Mouse (Mus musculus): Measurements from ENCODE around the gene Gas6.

Gene Gas6

GRCm38 (mm10) chr8:13506849-13507248 lies 12.6 kb upstream of the Gas6 start:
- DNase-seq (ENCODE audit: low read depth, low spot score): peak; percentile 88

DNA sequence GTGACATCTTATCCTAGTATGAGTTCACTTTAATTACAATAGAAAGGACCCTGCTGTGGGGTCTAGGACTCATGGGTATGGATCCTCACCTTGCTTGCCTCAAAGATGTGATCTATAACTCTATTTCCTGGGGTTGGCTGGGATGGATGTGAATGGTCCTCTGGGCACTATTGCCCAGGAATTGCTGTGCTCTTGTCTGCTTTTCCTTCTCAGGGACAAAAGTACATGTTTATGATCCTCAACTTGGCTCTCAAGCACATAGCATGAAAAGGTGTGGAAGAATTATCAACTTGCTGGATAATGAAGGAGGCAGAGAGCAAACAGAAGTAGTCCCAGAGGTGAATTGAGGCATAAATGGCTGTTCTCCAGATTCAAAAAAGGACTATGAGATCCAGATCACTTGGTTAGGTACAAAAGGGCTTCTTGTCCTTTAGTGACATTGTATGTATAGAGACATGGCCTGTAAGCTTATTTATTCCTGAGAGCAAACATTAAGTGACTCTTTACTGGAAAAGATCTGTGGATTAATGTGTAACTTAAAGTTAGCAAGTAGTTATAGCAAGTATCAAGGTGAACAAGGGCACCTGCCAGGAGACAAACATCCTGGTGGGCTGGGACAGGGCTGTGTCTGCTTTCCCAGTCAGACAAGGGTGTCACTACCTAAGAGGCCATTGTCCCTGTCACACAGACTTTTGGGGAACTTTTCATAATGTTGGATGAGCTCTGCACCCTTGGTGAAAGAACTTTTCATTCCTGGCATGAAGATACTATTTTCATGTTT lies 10.8 kb upstream of the Gas6 start:
- DNase-seq (ENCODE audit: low read depth, low spot score): no peak

DNA sequence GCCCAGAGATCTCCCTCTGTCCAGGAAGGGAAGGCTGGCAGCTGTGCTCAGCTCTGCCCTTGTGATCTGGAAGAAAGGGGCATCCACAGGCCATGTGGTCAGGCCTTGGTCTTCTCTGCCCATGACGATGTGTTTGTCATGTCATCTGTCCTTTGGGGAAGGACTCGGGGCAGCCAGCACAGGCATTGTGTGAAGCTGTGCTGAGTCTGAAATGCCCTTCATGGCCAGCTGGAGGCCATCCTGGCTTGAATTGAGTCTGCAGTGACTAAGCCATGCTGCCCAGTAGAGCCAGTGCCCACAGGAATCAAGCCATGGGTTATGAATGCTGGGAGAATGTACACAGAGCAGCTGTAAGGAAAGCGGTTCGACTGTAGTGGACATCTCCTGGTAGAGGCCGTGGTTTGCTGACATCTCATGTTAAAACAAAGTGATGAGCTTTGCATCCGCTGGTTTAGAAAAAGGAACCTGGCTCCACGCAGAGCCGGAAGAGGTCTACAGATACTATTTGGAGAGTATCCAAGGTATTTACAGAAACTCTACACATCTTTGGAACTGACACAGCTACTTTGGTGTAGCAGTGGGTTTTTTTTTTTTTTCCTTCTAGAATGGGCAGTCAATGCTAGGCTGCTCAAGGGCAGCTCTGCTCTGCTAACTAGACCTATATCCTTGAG lies 9.8 kb upstream of the Gas6 start:
- DNase-seq (ENCODE audit: low read depth, low spot score): no peak

DNA sequence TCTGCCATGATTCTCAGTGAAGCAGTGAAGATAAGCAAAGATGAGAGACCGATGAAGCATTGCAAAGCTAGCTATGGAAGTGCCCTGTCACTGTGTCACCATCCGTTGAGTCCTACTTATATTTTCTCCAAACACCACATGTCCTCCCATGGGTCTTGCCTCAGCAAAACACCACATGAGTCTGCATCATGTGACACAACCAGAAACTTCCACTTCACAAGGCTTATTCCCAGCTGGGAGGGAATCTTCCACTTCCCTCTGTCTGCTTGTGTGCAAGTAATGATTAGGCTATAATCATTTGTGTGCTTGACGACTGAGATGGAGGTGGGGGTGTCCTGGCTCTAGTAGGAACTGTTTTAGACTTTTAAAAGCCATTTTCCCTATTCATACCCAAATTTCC lies 6.9 kb upstream of the Gas6 start:
- no peak for DNase-seq (ENCODE audit: low read depth, low spot score)

DNA sequence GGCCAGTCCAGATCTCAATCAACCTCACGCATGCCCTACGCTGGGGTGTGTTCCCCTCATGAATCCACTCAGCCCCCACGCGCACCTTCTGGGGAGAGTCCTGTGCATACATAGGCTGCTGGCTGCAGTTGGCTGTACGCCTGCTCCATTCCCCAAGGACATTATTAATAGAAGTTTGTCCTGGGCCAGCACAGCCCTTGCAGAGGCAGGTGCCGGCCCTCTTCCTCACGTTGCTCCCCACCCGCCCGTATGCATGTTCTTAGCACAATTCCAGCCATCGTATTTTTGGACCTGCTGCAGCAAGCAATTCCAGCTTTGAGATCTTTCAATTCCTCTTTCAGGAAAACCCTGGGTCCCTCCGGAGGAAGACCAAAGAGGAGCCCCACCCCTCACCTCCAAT lies 1.3 kb downstream of the Gas6 start:
- DNase-seq (ENCODE audit: low read depth, low spot score): no peak

DNA sequence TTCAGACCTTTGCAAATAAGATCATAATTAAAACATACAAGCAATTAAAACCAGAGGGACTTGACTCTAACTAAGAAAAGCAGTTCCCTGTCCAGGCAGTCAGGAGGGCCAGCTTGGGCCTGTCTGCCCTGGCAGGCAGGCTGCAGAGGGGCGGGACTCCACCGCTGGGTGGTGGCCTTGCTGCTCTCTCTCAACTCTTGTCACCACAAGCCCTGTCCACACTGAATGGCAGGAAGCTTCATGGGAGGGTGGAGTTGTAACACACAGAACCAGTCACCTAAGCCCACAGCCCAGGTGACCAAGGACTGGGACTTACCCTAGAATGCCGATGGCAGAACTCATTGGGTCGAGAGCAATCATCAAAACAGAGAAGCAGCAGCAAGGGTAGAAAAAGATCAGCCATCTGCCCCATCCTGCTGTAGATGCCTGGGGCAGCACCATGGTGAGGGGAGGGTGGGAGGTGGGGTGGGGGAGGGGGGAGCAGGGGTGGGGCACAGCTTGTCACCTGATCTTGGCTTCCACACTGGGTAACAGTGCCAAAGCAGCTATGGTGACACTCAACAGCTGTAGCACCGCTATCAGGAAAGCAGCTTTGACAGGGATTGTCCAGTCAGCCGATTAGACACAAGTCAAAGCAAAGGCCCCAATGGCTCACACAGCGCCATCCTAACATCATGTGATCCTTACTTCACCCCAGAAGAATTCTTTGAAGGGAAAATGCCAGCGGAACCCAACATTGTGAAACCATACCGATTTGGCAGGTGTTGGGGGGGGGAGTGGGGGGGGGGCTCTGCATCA lies 1.9 kb downstream of the Gas6 start:
- DNase-seq (ENCODE audit: low read depth, low spot score): peak; percentile 53

GRCm38 (mm10) chr8:13491491-13492010 lies 2.7 kb downstream of the Gas6 start:
- no peak for DNase-seq (ENCODE audit: low read depth, low spot score)

DNA sequence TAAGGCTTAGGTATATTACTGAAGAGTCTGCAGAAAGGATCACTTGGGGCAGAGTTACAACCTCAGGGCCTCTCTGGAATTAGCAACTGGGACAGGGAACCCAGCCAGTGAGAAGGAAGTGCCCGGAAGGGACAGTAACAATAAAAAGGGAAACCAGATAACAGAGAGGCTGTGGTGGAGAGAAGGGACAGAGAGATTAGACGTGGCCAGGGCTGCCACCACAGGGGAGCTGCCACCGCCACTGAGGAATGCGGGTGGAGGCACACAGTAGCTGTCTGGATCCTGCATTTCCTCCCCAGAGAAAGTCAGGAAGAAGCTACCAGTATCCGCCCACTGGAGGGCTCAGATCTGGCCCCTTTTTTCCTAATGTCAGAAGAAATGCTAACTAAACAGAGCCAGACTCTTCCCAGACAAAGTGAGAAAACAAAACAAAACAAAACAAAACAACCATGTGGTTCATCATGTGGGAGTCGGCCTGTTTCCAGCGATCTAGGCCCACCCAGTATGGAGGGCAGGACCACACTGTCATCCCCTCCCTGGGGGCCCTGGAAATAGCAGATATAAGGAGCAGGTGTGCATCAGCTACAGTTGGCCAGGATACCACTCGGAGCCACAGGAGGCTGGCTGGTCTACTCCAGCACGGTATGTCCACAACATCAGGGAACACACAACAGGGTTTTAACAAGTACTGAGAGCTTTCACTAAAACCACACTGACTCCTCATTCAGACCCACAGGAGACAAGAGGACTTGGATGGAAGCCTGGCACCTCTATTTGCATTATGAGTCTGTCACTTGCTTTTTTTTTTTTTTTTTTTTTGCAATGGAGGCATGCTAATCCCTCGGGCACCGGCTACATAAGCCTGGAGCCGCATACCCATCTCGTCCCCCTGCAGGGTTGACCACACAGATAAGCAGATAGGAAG lies 4.0 kb downstream of the Gas6 start:
- DNase-seq (ENCODE audit: low read depth, low spot score): no peak

DNA sequence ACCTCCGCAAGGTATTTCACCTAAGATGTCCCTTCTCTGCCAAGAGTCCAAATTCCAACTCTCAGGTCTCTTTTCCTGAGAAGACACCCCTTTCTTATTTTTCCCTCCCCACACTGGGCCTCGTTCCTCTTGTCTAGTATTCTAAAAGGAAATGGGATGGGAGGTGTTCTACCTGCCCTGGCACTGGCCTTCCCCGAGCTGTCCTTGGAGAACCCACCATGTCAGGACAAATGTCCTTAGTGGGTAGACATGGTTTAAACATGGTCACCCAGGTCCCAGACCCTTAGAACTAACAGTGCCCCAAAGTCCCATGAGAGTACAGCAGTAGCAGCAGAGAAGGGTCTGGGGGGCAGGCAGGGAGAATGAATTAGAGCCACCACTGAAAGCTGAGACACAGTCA lies 4.9 kb downstream of the Gas6 start:
- no peak for DNase-seq (ENCODE audit: low read depth, low spot score)

DNA sequence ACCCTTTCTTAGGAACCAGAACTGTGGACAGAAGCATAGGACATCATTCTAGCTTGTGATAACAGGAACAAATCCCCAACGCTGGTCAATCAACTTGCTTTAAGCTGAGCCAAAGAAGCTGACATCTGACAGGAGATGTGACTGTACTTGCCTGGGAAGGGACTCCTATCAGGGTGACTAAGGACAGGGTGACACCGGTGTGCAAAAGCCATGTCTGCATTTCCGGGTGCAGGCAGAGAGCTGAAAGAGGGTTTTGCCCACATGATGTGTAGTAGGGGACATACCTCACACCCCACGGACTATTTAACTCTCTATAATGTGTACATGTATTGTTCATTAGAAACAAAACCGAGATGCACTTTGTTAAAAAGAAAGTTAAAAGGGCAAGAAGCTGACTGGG lies 11.1 kb downstream of the Gas6 start:
- no peak for DNase-seq (ENCODE audit: low read depth, low spot score)

DNA sequence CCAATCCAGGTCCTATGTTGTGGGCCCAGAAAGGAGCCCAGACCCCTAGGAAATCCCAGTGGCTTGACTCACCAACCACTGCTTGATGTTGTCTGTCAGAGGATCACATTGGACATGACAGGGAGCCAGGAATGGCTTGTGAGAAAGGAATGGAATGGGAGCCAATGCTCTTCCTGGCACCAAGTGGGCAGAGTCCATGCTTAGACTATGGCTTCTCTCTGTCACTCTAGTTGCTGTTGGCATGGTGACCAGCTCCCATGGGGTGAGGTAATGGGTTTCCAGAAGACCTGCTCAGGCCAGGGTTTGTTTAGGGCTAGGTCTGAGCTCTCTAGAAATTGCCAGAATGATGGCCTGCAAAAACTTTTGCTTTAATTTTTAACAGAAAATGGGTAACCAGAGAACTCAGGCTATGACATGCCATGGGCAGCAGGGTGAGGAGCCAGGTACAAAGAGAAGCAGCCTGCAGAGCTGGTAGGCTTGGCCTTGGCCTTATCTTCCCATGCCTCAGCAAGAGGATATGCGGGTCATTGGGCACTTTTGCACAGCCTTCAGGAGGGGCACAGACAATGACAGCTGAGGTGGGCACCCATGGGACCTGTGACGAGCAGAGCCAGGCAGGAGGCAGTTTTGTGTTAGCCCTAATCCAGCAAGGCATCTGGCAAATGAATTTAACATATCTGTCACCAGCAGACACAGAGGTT lies 12.0 kb downstream of the Gas6 start:
- DNase-seq (ENCODE audit: low read depth, low spot score): no peak

GRCm38 (mm10) chr8:13481596-13481995 lies 12.7 kb downstream of the Gas6 start:
- no peak for DNase-seq (ENCODE audit: low read depth, low spot score)

- no peak for DNase-seq (ENCODE audit: low read depth, low spot score)
Observed at GRCm38 (mm10) chr8:13481089-13481554, 13.2 kb downstream of the Gas6 start.

DNA sequence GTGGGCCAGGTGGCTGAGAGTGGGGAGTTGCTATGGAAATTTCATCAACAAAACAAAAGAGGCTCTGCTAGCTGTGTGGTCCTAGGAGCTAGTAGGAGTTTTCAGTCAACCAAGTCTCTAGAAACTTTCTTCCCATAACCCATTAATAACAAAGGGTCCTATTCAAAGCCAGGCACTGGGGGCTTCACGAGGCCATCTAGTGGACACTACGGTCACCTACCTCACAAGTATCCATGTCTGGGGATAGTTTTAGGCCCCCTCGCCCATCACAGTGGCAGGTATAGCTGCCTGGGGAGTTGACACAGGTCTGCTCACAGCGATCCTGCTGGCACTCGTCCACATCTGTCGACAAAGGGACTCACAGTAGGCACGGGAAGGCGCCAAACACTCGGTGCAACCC lies 18.4 kb downstream of the Gas6 start:
- DNase-seq (ENCODE audit: low read depth, low spot score): no peak

DNA sequence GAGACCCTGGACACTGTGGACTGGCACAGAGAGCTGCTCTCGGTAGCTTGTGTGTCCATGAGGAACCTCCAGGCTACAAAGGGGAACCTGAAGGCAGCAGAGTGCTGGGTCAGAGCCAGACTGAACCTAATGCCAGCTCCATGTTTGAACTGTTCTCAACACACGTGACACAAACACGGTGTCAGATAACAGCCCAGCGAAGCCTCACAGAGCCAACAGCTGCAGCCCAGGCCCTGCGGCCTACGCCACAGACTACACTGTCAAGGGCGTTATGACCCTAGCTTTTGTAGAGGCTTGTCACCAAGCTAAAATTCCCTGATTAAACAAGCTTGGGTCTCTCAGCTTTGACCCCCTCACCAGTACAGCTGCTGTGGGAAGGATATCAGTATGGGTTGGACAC lies 22.0 kb downstream of the Gas6 start:
- no peak for DNase-seq (ENCODE audit: low read depth, low spot score)

DNA sequence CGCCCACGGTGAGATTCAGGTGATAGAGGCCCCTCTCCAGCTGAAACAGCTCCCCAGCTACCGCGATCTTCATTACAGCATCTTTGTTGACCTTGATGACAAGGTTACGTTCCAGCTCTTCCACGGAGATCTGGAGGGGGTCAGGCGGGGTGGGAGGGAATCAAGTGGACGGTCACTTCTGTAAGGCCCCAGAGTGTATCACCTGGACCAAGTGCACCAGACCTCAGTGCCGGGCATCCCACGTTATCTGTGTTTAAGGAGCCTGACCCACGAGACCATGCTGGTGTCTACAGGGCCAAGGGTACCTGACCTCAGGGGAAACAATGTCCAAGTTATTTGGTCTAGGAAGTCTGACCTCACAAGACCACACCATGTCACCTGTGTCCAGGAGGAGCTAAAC lies 22.8 kb downstream of the Gas6 start:
- DNase-seq (ENCODE audit: low read depth, low spot score): no peak

GRCm38 (mm10) chr8:13468737-13469136 lies 25.6 kb downstream of the Gas6 start:
- no peak for DNase-seq (ENCODE audit: low read depth, low spot score)

DNA sequence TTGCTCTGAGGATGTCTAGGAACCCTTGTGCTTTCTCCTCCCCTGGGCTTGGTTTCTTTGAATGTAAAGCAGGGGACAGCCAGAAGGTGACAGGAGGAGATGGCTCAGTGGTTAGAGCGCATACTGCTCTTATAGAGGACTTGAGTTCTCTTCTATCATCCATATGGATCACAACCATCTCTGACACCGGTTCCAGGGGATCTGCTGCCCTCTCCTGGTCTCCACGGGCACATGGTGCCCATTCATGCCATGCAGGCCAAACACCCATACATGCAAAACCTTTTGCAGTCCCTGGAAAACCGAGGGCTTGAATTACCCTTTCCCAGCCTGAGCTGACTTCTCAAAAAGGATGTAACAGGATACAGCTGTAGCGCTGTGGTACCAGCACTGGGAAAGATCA lies 27.3 kb downstream of the Gas6 start:
- DNase-seq (ENCODE audit: low read depth, low spot score): peak; percentile 11

DNA sequence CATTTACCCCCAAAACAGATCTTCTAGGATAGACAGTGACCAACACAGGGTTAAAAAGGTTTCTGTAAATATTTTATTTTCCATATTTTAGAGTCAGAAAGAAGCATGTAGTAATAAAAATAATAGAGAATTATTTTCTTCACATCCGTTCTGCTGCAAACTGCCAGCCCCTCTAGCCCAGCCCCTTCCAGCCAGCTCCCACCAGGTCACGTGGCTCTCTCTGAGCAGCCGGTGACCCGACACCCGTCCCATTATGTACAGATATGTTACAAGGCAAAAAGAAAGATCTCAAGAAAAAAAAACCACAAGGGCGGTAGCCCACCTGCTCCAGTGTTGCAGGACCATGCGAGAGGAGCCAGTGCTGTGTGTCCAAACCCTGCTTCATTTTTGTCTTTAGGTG lies 29.0 kb downstream of the Gas6 start:
- no peak for DNase-seq (ENCODE audit: low read depth, low spot score)

GRCm38 (mm10) chr8:13462392-13462791 lies 31.9 kb downstream of the Gas6 start:
- no peak for DNase-seq (ENCODE audit: low read depth, low spot score)

- peak; percentile 36 for DNase-seq (ENCODE audit: low read depth, low spot score)
Observed at GRCm38 (mm10) chr8:13461843-13462242, 32.4 kb downstream of the Gas6 start.
